Mouse (Mus musculus): ENCODE measurements around the gene Lmbr1l. TPM values are rescaled to one million over a fixed set of nuclear protein-coding genes. Genes with fewer than 3 reads are reported as not detected.

Lmbr1l gene
- polyA plus RNA-seq, 1 experiment from 2014 or later = 43.2 TPM

DNA sequence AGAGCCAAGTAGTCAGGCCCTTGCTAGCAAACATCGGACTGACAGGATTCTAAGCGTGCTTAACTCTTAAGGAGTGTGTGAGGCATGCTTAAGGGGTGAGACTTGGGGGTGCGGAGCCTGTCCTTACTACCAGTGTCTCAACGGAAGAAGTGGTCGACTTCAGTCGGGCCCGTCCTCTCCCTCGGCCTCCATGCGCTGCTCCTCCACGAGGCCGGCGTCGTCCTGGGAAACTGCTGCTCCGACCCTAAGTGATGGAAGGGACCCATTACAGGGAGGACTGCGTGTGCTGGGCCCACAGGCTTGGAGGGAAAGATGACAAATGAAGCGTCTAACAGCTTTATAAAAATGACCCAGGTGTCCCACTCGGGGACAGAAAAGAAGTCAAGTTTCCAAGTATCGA is 57.1 kb downstream of the Lmbr1l start:
- Histone ChIP-seq H3K27me3 (no peaks in the 10 kb centered on the region), H3K27ac (replicated peaks) (no peak overlapping the region), H3K4me2 (replicated peaks) (no peak overlapping the region), H3K36me3 (peaks cover 99% of the 10 kb centered on the region), H3K9ac (replicated peaks) (no peak overlapping the region), H3K4me3 (no peak overlapping the region), H3K4me1 (no peaks in the 10 kb centered on the region), H3K9me3 (no peaks in the 10 kb centered on the region)
- 95% methylated on average over 18 of the region's 18 CpGs for WGBS
- no peak for ATAC-seq (replicated peaks)

DNA sequence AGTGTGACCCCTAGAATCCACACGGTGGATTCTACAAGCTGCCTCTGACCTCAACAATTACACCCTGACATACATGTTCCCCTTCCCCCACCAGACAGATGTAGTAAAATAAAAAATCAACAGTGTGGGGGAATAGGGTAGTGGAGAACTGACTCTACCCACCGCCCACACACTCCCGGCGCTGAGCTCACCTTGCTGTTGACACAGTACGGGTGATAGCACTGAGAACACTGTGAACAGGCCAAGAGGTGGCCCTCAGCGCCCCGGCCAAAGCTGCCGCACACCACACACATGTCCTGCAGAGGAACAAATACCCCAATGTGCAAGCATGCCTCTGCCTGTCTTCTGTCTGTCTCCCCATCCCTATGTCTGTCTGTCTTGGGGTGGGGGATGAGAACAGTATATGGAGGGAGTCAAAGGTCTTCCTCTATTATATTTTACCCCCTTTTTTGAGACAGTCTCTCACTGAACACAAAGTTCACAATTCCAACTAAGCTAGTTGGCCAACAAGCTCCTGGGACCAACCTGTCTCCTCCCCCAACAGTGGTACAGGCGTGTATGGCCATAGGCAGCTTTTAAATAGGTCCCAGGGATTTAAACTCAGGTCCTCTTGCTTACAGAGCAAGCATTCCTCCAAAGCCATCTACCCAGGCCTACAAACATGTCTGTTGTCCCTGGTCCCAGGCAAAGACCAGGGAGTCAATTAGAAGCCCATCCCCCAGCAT is 58.5 kb downstream of the Lmbr1l start:
- no peaks in the 10 kb centered on the region for H3K9me3 ChIP-seq
- no peak overlapping the region for H3K4me3 ChIP-seq
- no peak overlapping the region for H3K27ac ChIP-seq (replicated peaks)
- no peak overlapping the region for H3K9ac ChIP-seq (replicated peaks)
- no peak for ATAC-seq (replicated peaks)
- 85% methylated on average over 9 of the region's 9 CpGs for WGBS
- H3K4me1 ChIP-seq = no peaks in the 10 kb centered on the region
- H3K36me3 ChIP-seq = peaks cover 99% of the 10 kb centered on the region
- no peak overlapping the region for H3K4me2 ChIP-seq (replicated peaks)
- H3K27me3 ChIP-seq = no peaks in the 10 kb centered on the region

DNA sequence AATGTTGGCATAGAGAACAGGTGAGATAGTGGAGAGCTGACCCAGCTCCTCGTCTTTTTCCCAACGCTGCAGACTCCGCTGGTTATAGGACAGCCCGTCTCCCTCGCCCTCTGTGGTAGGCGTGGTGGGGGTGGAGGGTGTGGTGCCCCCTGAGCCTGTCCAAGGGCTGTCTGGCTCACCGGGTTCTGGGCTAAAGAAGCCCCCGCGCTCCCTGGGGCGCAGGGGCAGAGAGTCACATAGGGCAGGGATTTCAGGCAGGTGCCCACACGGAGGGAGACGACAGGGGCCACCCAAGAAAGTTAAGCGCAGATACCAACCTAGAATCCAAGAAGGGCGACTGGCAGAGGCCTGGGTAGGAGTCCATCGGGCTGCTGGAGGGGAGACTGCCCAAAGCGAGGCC is 63.8 kb downstream of the Lmbr1l start:
- no peaks in the 10 kb centered on the region for H3K4me1 ChIP-seq
- H3K9ac ChIP-seq (replicated peaks) = no peak overlapping the region
- no peak overlapping the region for H3K27ac ChIP-seq (replicated peaks)
- no peak overlapping the region for H3K4me2 ChIP-seq (replicated peaks)
- peaks cover 99% of the 10 kb centered on the region for H3K36me3 ChIP-seq
- no peaks in the 10 kb centered on the region for H3K27me3 ChIP-seq
- no peak overlapping the region for H3K4me3 ChIP-seq
- 94% methylated on average over 16 of the region's 16 CpGs for WGBS
- ATAC-seq (replicated peaks) = no peak
- H3K9me3 ChIP-seq = no peaks in the 10 kb centered on the region

Other genes with a start within 250 kb of the Lmbr1l start
- gene Rnd1, start 240.8 kb downstream of the Lmbr1l start, polyA plus RNA-seq (2015; fragmentation: Nextera tagmentation; extraction: Ambion mirVana) = 11.0 and 12.8 TPM in 2 replicates
- gene Ccdc65, start 210.0 kb downstream of the Lmbr1l start, polyA plus RNA-seq (2015; fragmentation: Nextera tagmentation; extraction: Ambion mirVana) = 2.3 and 4.3 TPM in 2 replicates
- 3.5 and 3.6 TPM in 2 replicates for gene Fkbp11, start 190.0 kb downstream of the Lmbr1l start, polyA plus RNA-seq (2015; fragmentation: Nextera tagmentation; extraction: Ambion mirVana)
- 82.3 and 88.2 TPM in 2 replicates for gene Arf3, start 155.0 kb downstream of the Lmbr1l start, polyA plus RNA-seq (2015; fragmentation: Nextera tagmentation; extraction: Ambion mirVana)
- gene Wnt10b, start 140.1 kb downstream of the Lmbr1l start, polyA plus RNA-seq (2015; fragmentation: Nextera tagmentation; extraction: Ambion mirVana) = not detected in 2 replicates
- 0.19 and 0.25 TPM in 2 replicates for gene Wnt1, start 128.4 kb downstream of the Lmbr1l start, polyA plus RNA-seq (2015; fragmentation: Nextera tagmentation; extraction: Ambion mirVana)
- 0.46 and 0.47 TPM in 2 replicates for gene Ddn, start 108.7 kb downstream of the Lmbr1l start, polyA plus RNA-seq (2015; fragmentation: Nextera tagmentation; extraction: Ambion mirVana)
- 89.0 and 91.7 TPM in 2 replicates for gene Prkag1, start 86.7 kb downstream of the Lmbr1l start, polyA plus RNA-seq (2015; fragmentation: Nextera tagmentation; extraction: Ambion mirVana)
- 13.9 and 14.3 TPM in 2 replicates for gene Kmt2d, start 47.0 kb downstream of the Lmbr1l start, polyA plus RNA-seq (2015; fragmentation: Nextera tagmentation; extraction: Ambion mirVana)
- gene Rhebl1, start 23.7 kb downstream of the Lmbr1l start, polyA plus RNA-seq (2015; fragmentation: Nextera tagmentation; extraction: Ambion mirVana) = 42.7 and 46.4 TPM in 2 replicates
- gene Dhh, start 19.7 kb downstream of the Lmbr1l start, polyA plus RNA-seq (2015; fragmentation: Nextera tagmentation; extraction: Ambion mirVana) = 0.52 and 0.68 TPM in 2 replicates
- gene Tuba1b, start 16.3 kb upstream of the Lmbr1l start, polyA plus RNA-seq (2015; fragmentation: Nextera tagmentation; extraction: Ambion mirVana) = 1,138 and 1,204 TPM in 2 replicates
- gene Gm49450, start 35.3 kb upstream of the Lmbr1l start, polyA plus RNA-seq (2015; fragmentation: Nextera tagmentation; extraction: Ambion mirVana) = not detected in 2 replicates
- 14,933 and 15,115 TPM in 2 replicates for gene Tuba1a, start 35.5 kb upstream of the Lmbr1l start, polyA plus RNA-seq (2015; fragmentation: Nextera tagmentation; extraction: Ambion mirVana)
- gene Tuba1c, start 111.7 kb upstream of the Lmbr1l start, polyA plus RNA-seq (2015; fragmentation: Nextera tagmentation; extraction: Ambion mirVana) = 45.7 and 53.5 TPM in 2 replicates
- 0.97 and 1.3 TPM in 2 replicates for gene Prph, start 136.9 kb upstream of the Lmbr1l start, polyA plus RNA-seq (2015; fragmentation: Nextera tagmentation; extraction: Ambion mirVana)
- 19.8 and 24.8 TPM in 2 replicates for gene Troap, start 156.3 kb upstream of the Lmbr1l start, polyA plus RNA-seq (2015; fragmentation: Nextera tagmentation; extraction: Ambion mirVana)
- 0.28 and 0.33 TPM in 2 replicates for gene C1ql4, start 169.6 kb upstream of the Lmbr1l start, polyA plus RNA-seq (2015; fragmentation: Nextera tagmentation; extraction: Ambion mirVana)
- 0.46 and 0.53 TPM in 2 replicates for gene Dnajc22, start 174.9 kb upstream of the Lmbr1l start, polyA plus RNA-seq (2015; fragmentation: Nextera tagmentation; extraction: Ambion mirVana)
- gene Spats2, start 207.7 kb upstream of the Lmbr1l start, polyA plus RNA-seq (2015; fragmentation: Nextera tagmentation; extraction: Ambion mirVana) = 42.9 and 43.7 TPM in 2 replicates

Data from forebrain, embryonic 15.5 days (tissue).